Mouse (Mus musculus) heart, embryonic 13.5 days (tissue): Measurements from ENCODE around the gene Btg3. TPM values are rescaled to one million over a fixed set of nuclear protein-coding genes. Genes with fewer than 3 reads are reported as not detected.
"Not testable (repeated sequence)": the region's sequence is repeated elsewhere in the genome, so short reads cannot be mapped to it uniquely, and the experiment has no call there.

Source experiments
- ATAC-seq: fragments of 200-750 bp; cut with Nextera tagmentation; 2 replicates; pipeline ENCODE4 v1.8.0; 2017; ENCODE audit warnings: moderate TSS enrichment; ENCODE audit not compliant: insufficient number of reproducible peaks, low FRiP score, low TSS enrichment; ENCODE audit errors: extremely low read depth
- H3K27ac ChIP-seq: fragments of 300-500 bp; sonication (generic); replicated peaks from 2 replicates; pipeline ENCODE4 v1.5.1; 2015; ENCODE audit warnings: moderate library complexity, mild to moderate bottlenecking, inconsistent platforms
- H3K27me3 ChIP-seq: fragments of 300-500 bp; sonication (generic); replicated peaks from 2 replicates; pipeline ENCODE4 v1.6.1; 2015; ENCODE audit warnings: mild to moderate bottlenecking, inconsistent platforms
- H3K36me3 ChIP-seq: fragments of 300-500 bp; sonication (generic); 2 replicates; pipeline ENCODE4 v1.6.1; 2015; ENCODE audit warnings: mild to moderate bottlenecking, inconsistent platforms
- H3K4me1 ChIP-seq: fragments of 300-500 bp; sonication (generic); 2 replicates; pipeline ENCODE4 v1.6.1; 2015; ENCODE audit warnings: inconsistent platforms
- H3K4me2 ChIP-seq: fragments of 300-500 bp; sonication (generic); 2 replicates; pipeline ENCODE4 v1.6.1; 2015; ENCODE audit warnings: inconsistent platforms, mild to moderate bottlenecking, moderate library complexity
- H3K4me3 ChIP-seq: fragments of 300-500 bp; sonication (generic); 2 replicates; pipeline ENCODE4 v1.5.1; 2015; ENCODE audit warnings: moderate library complexity, mild to moderate bottlenecking, inconsistent platforms
- H3K9ac ChIP-seq: fragments of 300-500 bp; sonication (generic); 2 replicates; pipeline ENCODE4 v1.6.1; 2015; ENCODE audit warnings: inconsistent platforms, mild to moderate bottlenecking, moderate library complexity
- H3K9me3 ChIP-seq: fragments of 300-500 bp; sonication (generic); 2 replicates; pipeline ENCODE4 v1.6.1; 2016; ENCODE audit warnings: inconsistent platforms
- WGBS: fragments of 180-500 bp; shearing (Covaris S2); methylation state at CpG from one replicate; pipeline ENCODE4 v1.1.7; 2015; ENCODE audit warnings: mixed read lengths; 5-methylcytosine and 5-hydroxymethylcytosine counted together
- polyA plus RNA-seq: library from polyadenylated mRNA; unstranded; fragments of >200 nt; fragmentation: Nextera tagmentation; extraction: Ambion mirVana; gene quantifications from 2 replicates; pipeline ENCODE4 v1.2.1, GENCODE M21; 2015

The Btg3 gene
- polyA plus RNA-seq, 1 experiment from 2014 or later: 64.5 TPM

- no peaks in the 10 kb centered on the region for H3K36me3 ChIP-seq
- no peaks in the 10 kb centered on the region for H3K27me3 ChIP-seq
- no peak overlapping the region for H3K4me2 ChIP-seq
- no peak for ATAC-seq
- H3K9ac ChIP-seq: no peak overlapping the region
- H3K4me3 ChIP-seq: no peak overlapping the region
- H3K9me3 ChIP-seq: no peaks in the 10 kb centered on the region
- WGBS: 83% methylated on average over 5 of the region's 5 CpGs
- peaks cover 19% of the 10 kb centered on the region for H3K4me1 ChIP-seq
- no peak overlapping the region for H3K27ac ChIP-seq
Observed at GRCm38 (mm10) chr16:78378493-78378892, 1.5 kb upstream of the Btg3 start.

DNA sequence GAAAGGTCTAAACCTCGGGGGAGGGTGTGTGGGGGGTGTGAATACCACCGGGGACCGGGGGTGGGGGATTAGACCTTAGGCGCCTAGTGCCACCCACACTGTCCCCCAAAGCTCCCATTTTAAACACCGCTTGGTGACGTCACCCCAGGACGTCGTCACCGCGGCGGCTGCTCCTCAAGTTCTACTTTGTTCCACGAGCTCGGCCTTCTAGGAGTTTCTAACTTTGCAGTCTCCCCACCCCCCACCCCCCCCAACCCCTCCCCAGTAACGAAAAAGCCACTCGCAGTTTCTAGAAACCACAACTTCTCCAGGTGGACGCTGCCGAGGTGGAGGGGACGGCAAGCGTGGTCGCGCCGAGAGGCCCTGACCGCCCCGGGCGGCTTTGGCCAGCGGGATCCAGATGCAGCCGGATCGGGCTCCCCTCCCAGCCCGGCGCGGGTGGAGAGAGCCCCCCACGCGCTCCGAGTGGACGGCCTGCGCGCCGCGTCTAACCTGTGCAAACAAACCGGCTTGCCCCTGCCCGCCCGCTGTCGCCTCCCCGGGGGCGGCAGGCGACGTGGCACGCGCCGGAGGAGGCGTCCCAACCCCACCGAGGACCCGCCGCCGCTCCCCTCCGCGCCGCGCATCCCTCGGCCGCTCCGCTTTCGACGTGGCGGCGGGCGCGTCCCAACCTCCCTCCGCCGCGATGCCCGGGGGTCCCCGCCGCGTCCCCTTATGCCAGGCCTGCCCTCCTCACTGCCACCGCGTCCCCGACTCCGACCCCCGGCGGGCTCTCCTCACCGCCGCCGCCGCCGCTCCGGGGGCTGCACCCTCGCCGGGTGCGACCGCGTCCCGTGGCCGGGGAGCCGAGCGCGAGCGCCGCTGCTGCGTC lies 936 bp downstream of the Btg3 start:
- Histone ChIP-seq H3K4me3 (peak overlapping the region; percentile 96), H3K9ac (peak overlapping the region; percentile 98), H3K9me3 (no peaks in the 10 kb centered on the region), H3K36me3 (peaks cover 16% of the 10 kb centered on the region), H3K4me2 (peak overlapping the region; percentile 83), H3K27me3 (no peaks in the 10 kb centered on the region), H3K4me1 (peaks cover 19% of the 10 kb centered on the region), H3K27ac (peak overlapping the region; percentile 85)
- peak; percentile 33 for ATAC-seq
- under 1% methylated on average over 85 of the region's 100 CpGs for WGBS

GRCm38 (mm10) chr16:78375222-78375621 lies 1.8 kb downstream of the Btg3 start:
- Histone ChIP-seq H3K4me2 (peak overlapping the region; percentile 83), H3K4me3 (peak overlapping the region; percentile 96), H3K27ac (peak overlapping the region; percentile 85), H3K4me1 (peaks cover 19% of the 10 kb centered on the region), H3K9ac (peak overlapping the region; percentile 98), H3K27me3 (no peaks in the 10 kb centered on the region), H3K36me3 (peaks cover 21% of the 10 kb centered on the region), H3K9me3 (no peaks in the 10 kb centered on the region)
- no peak for ATAC-seq
- 44% methylated on average over 10 of the region's 10 CpGs for WGBS

DNA sequence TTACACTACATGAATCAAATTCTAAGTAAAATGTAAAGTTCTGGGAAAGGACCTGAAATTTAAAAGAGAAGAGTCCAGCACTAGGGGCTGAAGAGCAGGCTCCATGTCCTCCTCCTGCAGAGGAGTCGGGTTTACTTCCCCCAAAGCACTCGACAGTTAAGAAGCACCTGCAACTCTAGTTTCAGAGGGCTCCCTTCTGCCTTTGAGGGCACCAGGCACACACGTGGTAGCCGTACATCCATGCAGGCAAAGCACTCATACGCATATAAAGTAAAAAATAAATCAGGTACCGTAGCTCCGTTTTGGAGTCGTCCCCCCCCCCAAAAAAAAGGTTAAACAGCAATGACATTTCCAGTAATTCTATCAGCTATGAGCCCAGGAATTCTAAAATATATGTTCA lies 3.2 kb downstream of the Btg3 start:
- Histone ChIP-seq H3K27me3 (no peaks in the 10 kb centered on the region), H3K4me3 (no peak overlapping the region), H3K36me3 (peaks cover 33% of the 10 kb centered on the region), H3K9ac (no peak overlapping the region), H3K4me2 (no peak overlapping the region), H3K27ac (no peak overlapping the region), H3K9me3 (no peaks in the 10 kb centered on the region), H3K4me1 (peaks cover 19% of the 10 kb centered on the region)
- no peak for ATAC-seq
- 74% methylated on average over 8 of the region's 8 CpGs for WGBS

DNA sequence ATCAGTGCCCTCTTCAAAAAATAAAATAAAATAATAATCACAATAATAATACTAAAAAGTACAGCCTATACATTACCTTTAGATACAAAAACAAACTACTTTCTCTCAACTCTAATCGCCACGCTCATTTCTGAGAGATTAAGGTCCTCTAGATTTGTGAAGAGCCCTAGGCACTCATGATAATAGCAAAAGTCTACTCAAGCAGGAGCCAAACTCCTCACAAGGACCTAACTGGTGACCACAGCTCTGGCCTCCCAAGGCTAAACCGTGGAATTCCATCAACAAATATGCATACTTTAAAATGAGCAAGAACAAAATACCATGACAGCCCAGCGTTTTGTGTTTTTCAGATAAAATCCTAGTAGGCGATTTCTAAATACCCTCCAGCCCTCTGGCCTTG lies 4.2 kb downstream of the Btg3 start:
- Histone ChIP-seq H3K36me3 (peaks cover 42% of the 10 kb centered on the region), H3K4me1 (peaks cover 19% of the 10 kb centered on the region), H3K4me3 (no peak overlapping the region), H3K4me2 (no peak overlapping the region), H3K9ac (no peak overlapping the region), H3K27me3 (no peaks in the 10 kb centered on the region), H3K27ac (no peak overlapping the region), H3K9me3 (no peaks in the 10 kb centered on the region)
- 81% methylated on average over 5 of the region's 5 CpGs for WGBS
- no peak for ATAC-seq

GRCm38 (mm10) chr16:78371491-78372046 lies 5.4 kb downstream of the Btg3 start:
- no peak overlapping the region for H3K4me2 ChIP-seq
- H3K36me3 ChIP-seq: peaks cover 54% of the 10 kb centered on the region
- no peak overlapping the region for H3K27ac ChIP-seq
- no peaks in the 10 kb centered on the region for H3K27me3 ChIP-seq
- 69% methylated on average over 7 of the region's 7 CpGs for WGBS
- no peaks in the 10 kb centered on the region for H3K9me3 ChIP-seq
- H3K4me1 ChIP-seq: peaks cover 14% of the 10 kb centered on the region
- H3K4me3 ChIP-seq: no peak overlapping the region
- no peak for ATAC-seq
- H3K9ac ChIP-seq: no peak overlapping the region

- H3K4me2 ChIP-seq, H3K4me1 ChIP-seq, ATAC-seq, H3K27ac ChIP-seq, H3K9ac ChIP-seq, H3K9me3 ChIP-seq, H3K4me3 ChIP-seq, H3K27me3 ChIP-seq: not testable (repeated sequence)
- 91% methylated on average over 9 of the region's 9 CpGs for WGBS
- peaks cover 80% of the 10 kb centered on the region for H3K36me3 ChIP-seq
Observed at GRCm38 (mm10) chr16:78364554-78364953, 12.4 kb downstream of the Btg3 start.

- no peak for ATAC-seq
- H3K9ac ChIP-seq: no peak overlapping the region
- H3K27ac ChIP-seq: no peak overlapping the region
- H3K9me3 ChIP-seq: no peaks in the 10 kb centered on the region
- 90% methylated on average over 4 of the region's 4 CpGs for WGBS
- no peak overlapping the region for H3K4me2 ChIP-seq
- H3K36me3 ChIP-seq: peaks cover 72% of the 10 kb centered on the region
- H3K4me1 ChIP-seq: no peaks in the 10 kb centered on the region
- no peaks in the 10 kb centered on the region for H3K27me3 ChIP-seq
- H3K4me3 ChIP-seq: no peak overlapping the region
Observed at GRCm38 (mm10) chr16:78361466-78361865, 15.5 kb downstream of the Btg3 start.

- 88% methylated on average over 3 of the region's 3 CpGs for WGBS
- peaks cover 44% of the 10 kb centered on the region for H3K36me3 ChIP-seq
Observed at GRCm38 (mm10) chr16:78357757-78358156, 19.2 kb downstream of the Btg3 start.

GRCm38 (mm10) chr16:78347328-78347926 lies 29.6 kb downstream of the Btg3 start:
- Histone ChIP-seq H3K27ac (peak overlapping the region; percentile 84), H3K4me1 (peaks cover 24% of the 10 kb centered on the region), H3K9ac (no peak overlapping the region), H3K9me3 (no peaks in the 10 kb centered on the region), H3K4me3 (no peak overlapping the region), H3K36me3 (peaks cover 14% of the 10 kb centered on the region), H3K27me3 (no peaks in the 10 kb centered on the region), H3K4me2 (no peak overlapping the region)
- 32% methylated on average over 13 of the region's 13 CpGs for WGBS
- no peak for ATAC-seq

More at GRCm38 (mm10) chr16:78357757-78358156, 19.2 kb downstream of the Btg3 start:
- H3K27me3 ChIP-seq: no peaks in the 10 kb centered on the region
- H3K27ac ChIP-seq: no peak overlapping the region
- no peak overlapping the region for H3K4me2 ChIP-seq
- no peaks in the 10 kb centered on the region for H3K4me1 ChIP-seq
- H3K4me3 ChIP-seq: no peak overlapping the region
- ATAC-seq: no peak
- no peak overlapping the region for H3K9ac ChIP-seq
- no peaks in the 10 kb centered on the region for H3K9me3 ChIP-seq

DNA sequence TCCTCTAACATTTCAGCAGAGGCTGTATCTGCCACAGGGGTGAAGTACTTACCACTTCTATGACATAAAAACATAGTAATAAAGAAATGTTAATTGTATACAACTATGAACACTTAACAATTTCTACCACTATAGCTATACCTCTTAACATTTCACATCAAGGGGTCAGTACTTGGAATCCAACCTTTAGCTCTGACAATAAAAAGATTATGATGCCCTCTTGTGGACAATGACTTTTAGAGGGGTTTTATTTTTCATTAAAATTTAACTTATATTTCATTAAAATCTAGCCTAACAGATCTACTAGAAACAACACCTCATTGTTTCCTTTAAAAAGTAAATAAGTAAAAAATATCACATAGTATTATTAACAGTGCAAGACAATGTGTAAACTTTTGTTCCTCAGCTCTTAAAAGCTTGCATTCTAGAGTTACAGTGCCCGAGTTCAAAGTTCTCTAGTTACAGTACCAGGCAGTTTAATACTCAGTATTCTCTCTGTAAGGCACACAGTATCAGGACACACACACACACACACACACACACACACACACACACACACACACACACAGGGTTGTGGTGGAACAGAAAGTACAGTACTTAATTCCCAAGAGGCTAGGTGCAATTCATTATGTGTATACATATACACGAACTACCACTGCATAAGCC lies 30.2 kb downstream of the Btg3 start:
- ATAC-seq: no peak

More for the DNA sequence above, 30.2 kb downstream of the Btg3 start:
- H3K9me3 ChIP-seq: no peaks in the 10 kb centered on the region
- no peak overlapping the region for H3K4me3 ChIP-seq
- H3K4me1 ChIP-seq: peaks cover 24% of the 10 kb centered on the region
- no peak overlapping the region for H3K9ac ChIP-seq
- H3K36me3 ChIP-seq: peaks cover 16% of the 10 kb centered on the region
- no peaks in the 10 kb centered on the region for H3K27me3 ChIP-seq
- 71% methylated on average over 2 of the region's 2 CpGs for WGBS
- no peak overlapping the region for H3K4me2 ChIP-seq
- peak overlapping the region; percentile 84 for H3K27ac ChIP-seq
